Mouse (Mus musculus): ENCODE measurements at regions not wholly inside any gene's neighbourhood (a gene's known extent, or its start where the extent isn't known, plus 50 kb on each side); places are given as distances from the start of the nearest gene placed in this dataset.

DNA sequence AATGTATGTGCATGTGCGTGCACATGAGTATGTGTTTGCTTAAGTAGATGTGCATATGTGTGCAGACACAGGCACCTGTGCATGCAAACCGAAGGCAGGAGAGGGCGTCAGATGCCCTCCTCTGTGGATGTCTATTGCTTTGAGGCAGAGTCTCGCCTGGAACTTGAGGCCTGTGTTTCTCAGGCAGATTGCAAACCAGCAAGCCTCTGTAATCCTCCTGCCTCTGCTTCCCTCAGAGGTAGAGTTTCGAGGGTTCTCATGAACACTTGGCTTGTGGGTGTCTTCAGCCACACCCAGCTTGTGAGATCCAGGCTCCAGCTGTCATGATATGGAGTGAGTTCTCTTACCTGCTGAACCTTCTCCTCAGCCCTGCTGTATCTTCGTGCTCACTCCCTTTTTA lies 134.4 kb downstream of the Rchy1 start:
- in situ Hi-C loops (cut with MboI, MseI) = no loop called here

DNA sequence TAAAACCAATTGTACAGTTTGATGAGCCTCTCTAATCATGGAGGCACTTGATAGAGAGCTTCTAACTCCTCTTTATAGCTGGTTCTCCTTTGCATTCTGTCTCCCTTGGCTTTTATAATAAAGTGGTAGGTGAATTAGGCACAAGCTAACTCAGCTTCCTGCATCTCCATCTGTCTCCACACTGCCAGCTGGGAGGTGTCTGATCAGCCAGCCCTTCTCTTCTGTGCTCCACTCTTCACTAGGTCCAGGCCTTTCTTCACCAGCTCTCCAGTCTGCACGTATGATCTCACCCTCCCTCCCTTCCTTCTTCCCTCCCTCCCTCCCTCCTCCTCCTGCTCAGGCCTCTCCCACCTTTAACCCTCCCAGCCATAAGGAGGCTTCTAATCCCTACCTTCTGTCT lies 136.2 kb downstream of the Rchy1 start:
- in situ Hi-C loops (cut with MboI, MseI) = no loop called here

DNA sequence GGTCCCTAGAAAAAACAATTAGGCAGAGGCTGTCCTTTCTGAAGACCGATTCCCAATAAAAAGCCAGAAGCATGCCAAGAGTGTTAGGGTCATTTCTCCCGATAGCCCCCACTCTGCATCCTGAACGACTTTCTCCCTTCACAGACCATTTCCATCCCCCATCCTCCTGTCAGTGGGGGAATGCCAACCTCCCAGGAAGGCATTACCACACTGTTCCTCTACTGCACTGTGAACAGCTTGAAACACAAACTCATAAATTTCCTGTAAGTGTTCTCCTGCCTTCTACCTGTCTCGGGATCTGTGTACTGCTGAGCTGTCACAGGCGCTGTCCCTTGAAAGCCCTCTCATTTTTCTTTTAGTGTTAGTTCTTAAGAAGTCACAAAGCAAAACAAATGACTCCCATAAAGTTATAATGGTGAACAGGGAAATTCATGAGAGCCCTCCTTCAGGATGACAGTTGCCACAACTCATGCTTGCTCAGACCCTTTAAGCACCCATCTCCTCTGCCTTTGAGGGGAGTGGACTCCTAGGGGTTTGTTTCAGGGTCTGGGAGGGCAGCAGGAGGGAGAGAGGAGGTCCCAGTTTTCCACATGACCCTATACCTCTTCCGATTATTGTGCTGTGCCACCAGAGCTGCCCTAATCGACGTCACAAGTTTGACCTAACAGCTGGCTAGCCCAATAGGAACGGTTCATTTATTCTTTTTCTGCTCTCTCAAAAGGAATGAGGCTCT lies 139.9 kb downstream of the Rchy1 start:
- in situ Hi-C loops (cut with MboI, MseI) = no loop called here

DNA sequence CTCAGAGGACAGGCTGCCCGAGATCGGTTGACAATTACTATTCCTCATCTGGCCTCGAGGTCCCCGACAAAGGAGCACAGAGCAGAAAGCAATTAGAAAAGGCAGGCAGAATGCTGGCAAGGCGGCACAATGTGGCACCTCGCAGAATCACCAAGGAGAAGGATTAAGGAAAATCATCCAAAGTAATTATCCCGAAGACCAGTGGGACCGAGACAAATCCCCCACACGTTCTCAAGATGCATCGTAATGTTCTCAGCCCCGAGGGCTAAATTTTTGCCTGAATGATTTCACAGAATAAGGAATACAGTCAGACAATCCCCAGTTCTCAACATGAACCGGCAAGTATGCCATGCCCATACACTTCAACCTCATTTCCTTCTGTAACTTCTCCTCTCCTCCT lies 144.1 kb downstream of the Rchy1 start:
- in situ Hi-C loops (cut with MboI, MseI) = no loop called here

DNA sequence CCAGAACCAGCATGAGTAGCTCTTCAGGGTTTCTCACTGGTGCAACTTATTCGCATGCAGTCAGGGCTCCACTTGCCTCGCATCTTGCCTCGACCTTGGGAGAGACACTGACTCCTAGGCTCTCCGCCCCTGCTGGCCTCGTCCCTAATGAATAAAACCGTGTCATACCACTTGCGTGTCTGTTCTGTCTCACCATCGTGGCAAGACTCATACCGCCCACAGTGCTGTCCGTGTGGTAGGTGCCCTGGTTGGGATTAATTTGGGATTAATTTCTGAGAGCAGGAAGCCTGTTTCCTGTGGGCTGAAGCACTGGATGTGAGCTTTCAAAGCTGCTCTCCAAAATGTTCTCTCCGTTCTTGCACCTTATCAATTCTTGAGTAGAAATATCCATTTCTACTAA lies 144.7 kb downstream of the Rchy1 start:
- in situ Hi-C loops (cut with MboI, MseI) = no loop called here

DNA sequence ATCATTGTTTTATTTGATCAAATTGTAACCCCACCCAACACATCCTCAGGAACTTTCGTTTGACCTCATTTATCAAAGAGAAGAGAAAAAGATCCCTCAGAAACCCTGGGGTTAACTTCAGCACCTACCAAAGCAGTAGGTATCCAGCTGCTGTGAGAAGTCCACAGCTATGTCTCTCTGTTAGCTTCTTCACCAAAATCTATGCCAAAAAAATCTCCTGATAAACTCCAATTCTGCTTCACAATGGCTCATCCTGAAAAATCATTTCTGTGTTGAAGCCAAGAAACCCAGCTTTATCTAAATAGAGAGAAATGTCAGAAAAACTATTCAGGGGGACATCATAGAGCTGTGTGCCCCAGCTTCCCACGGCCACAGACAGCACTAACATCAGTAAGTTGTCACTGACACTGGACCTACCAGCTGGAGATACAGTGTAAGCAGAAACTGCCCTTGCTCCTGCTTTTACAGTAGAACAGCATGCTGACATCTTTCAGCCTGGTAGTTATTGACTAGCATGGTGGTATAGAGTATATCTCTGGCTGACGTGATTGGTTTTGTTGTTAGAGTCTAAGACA lies 146.4 kb downstream of the Rchy1 start:
- in situ Hi-C loops (cut with MboI, MseI) = no loop called here

DNA sequence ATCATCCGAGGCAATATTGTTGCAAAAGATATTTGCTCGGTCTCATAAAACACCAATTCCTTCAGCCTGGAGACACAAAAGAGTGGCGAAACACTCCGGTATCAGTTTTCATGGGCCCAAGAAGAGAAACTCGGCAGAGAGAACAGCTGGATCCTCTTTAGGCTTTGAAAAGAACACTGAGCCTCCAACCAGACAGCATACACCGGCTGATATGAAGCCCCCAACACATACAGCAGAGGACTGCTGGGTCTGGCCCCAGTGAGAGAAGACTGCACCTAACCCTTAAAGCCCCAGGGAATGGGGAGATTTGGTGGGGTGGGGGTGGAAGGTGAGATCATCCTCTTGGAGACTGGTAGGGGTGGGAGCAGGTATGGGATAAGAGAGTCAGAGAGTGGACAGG lies 147.9 kb downstream of the Rchy1 start:
- in situ Hi-C loops (cut with MboI, MseI) = no loop called here

DNA sequence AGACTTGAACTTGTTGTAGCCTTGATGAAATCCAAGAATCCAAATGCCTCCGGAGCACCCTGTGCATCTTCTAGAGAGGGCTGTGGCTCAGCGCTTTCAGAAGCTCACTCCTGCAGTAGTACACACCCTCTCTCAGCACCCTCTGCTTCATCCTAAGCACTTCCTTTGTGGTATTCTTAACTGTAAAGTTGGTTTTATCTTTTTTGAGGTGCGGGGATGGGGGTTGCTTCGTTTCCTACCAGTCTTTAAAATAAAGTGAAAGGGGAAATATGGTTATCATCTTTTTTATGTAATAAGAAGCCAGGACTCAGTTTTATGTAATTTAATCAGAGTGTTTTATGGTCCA lies 148.5 kb downstream of the Rchy1 start:
- in situ Hi-C loops (cut with MboI, MseI) = no loop called here

DNA sequence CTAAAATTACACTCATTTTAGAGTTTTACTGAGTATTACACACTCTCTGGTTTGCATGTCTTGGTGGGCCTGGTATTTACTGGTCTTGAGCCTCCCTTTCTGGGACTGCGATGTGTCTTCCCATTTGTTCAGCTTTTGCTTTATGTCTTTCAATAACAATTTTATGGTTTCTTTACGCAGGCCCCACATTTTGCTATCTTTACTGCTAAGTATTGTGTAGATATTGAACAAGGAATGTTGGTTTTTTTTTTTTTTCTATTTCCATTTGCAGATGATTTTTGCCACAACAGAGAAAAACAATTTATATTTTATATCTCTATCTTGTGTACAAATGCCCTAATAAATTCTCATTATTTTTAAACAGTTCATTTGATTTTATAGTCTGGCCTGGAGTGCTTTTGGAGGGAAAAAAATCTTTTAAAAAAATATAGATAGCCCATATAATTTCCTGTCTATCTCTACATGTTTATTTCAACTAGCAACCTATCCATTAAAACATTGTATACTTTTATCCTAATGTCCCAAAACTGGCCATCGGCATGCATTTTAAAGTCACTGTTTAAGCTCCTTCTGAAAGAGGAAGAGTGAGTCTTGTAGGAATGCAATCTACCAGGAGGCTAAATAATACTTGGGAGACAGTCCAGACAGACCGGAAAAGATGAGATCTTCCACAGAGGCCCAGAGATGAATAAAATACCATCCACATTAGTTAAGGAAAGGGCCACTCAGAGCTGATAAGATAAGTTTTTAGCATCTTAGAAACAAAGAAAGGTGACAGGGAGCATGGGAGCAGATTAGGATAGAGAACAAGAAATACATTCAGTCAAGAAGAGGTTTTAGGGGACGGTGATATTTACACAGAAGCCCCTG lies 149.1 kb downstream of the Rchy1 start:
- in situ Hi-C loops (cut with MboI, MseI) = no loop called here

DNA sequence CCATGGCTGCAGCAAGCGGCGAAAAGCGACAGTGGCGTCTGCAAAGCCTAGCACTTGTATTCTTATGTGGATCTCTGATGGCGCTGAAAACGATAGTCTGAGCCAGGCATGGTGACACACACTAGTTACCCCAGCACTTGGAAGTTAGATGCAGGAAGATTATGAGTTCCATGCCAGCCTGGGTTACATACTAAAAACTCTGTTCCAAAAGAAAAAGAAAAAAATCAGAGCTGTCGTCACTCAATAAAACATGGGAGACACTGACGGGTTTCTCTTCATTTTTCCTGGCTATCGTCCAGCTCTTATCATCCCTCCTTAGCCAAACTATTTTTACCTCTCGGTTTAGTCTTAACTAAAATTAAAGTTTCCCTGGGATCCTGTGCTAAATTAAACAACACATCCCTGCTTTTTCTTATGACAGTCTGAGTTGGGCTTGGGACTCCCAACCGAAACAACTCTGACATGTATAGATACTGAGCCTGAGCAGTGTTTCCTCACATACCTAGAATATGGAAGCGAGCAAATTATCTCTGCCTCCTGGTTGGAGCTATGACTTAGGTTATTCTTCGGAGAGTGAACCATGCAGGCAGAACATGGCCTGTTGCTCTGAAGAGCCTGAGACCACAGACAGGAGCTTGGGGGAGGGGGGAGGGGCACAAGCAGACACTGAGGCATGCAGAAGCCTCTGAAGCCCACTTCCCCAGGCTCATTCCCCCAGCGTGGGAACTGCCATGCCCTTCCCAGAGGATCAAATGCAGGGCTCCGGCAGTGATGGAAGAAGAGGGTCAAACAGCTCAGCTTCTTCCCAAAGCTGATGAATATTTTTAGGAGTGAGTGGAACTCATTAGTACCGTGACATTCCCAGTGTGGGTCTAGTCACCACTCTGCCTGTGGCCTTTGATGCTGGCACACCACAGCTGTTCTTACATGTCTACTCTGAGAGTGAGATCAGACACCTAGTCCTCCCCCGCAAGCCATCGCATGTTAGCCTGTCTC lies 155.5 kb downstream of the Rchy1 start:
- in situ Hi-C loops (cut with MboI, MseI) = no loop called here

DNA sequence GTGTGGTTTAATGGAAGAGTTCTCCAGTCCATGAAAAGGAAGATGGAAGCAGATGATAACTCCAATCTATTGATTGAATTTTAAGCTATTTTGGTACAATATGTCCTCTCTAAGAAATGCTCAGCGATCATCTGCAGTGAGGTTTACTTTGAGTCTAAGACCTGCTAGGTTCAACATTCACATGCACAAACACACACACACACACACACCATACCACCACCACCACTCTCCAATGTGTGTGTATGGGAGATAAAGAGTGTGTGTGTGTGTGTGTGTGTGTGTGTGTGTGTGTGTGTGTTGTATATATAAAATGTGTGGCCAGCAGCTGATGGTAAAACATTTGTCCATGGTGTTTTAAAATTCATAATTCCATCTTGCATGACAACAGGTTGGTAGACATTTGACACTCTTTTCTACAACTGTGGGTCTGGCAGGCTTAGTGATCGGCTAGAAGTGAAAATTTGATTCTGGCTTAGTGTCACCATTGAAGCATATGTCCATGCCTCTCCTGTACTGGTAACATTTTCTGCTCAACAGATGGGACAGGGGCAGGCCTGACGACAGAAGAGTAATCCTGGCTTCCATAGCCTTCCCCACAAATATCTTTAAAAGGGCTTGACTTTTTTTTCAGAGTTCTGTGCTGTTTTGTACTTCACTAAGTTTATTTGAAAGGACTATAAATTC lies 161.4 kb downstream of the Rchy1 start:
- in situ Hi-C loops (cut with MboI, MseI) = no loop called here

DNA sequence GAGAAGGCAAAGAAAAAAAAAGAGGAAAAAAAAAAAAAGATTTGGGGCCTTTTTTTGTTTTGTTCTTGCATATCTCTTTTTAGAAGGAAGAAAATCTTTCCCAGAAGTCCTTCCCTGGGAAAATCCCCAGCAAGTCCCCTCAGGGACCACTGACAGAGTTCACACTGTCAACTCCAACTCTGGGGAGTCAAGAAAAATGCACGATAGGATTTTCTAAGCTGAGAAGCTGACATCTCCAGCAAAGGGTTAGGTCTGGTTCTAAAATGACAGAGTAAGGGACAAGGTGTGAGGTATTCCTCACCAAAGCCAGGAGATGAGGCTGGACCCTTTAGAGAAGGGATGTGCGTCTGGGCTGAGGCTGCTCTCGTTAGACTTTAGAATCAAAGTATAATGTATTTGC lies 165.5 kb downstream of the Rchy1 start:
- in situ Hi-C loops (cut with MboI, MseI) = no loop called here

DNA sequence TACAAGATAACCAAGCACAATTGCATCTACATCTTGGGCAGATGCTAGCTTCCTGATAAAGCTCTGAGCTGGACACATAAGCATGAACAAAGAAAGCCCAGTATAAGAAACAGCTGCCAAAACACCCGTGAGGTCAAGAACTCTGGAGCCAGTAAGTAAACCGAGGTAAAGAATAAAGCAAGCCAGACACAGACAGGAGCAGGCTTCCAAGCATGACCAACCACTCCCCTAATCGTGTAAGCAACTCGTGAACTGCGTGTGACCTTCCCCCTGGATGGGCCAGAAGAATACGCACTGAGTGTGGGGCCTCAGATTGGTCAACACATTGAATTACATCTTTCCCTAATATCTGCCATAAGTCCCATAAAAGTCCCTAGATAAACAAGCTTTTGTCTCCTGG lies 170.1 kb downstream of the Rchy1 start:
- in situ Hi-C loops (cut with MboI, MseI) = no loop called here

DNA sequence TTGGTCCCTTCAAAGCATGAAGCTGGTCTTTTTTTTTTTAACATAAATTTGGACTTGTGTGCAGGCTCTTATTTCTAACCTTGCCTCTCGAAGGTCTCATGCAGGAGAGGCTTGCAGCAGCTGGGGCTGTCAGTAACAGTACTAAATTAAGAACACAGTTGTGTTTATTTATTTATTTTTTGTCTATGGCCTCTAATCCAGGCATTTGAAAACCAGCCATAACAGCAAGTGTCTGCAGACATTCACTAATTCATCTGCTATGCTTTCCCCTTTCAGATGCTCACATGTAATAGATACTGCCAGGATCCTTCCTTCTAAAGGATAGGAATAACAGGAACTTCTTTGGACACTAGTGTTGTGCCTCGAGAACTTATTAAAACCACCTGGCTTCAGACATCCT lies 172.5 kb downstream of the Rchy1 start:
- in situ Hi-C loops (cut with MboI, MseI) = no loop called here

DNA sequence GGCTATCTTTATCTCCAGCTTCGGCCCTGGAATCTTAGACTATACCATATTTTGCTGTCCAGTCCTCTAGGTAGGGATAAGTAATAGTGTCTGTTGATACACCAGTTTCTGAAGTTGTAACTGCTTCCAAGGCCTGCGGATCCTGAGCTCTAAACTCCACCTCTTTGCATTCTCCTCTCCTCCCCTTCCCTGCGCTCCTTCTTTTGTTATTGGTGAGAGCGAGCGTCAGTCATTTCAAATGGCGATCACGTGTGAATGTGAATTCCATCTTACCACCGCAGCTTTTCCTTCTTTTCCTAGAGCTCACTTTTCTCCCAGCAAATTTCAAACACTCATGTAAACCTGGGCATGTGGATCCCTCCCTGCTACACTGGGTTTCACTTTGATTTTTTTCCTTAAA lies 178.9 kb downstream of the Rchy1 start:
- in situ Hi-C loops (cut with MboI, MseI) = no loop called here

DNA sequence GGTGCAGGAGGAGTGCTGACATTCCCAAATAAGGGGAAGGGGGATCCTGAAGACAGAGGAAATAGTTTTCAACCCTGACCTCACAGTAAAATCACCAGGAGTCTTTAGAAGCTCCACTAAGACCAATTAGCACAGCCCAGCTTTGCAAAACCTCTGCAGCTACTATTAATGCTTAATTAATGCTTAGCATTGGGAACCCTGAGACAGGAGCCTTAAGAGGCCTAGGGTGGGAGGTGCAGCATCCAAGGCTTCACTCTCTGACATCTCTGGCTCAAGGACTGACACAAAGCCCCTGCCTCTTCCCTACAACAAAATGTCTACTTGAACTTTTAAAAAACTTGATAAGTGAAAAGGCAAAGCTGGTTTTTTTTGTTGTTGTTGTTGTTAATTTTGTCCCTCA lies 185.9 kb downstream of the Rchy1 start:
- in situ Hi-C loops (cut with MboI, MseI) = no loop called here

DNA sequence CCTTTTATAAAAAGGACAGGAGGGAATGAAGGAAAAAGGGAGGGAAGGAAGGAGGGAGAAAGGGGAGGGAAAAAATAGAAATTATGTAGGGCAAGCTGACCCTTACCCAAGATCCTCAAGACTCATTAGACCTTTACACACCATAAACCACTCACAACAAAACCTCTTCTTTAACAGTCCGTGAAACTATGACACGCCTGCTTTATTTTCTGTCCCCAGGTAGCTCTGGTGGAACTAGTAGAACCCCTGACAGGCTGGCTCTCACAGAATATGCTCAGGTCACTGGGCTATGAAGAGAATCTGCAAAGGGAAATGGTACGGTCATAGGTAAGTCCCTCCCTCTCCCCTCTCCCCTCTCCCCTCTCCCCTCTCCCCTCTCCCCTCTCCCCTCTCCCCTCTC lies 188.8 kb downstream of the Rchy1 start:
- in situ Hi-C loops (cut with MboI, MseI) = no loop called here

DNA sequence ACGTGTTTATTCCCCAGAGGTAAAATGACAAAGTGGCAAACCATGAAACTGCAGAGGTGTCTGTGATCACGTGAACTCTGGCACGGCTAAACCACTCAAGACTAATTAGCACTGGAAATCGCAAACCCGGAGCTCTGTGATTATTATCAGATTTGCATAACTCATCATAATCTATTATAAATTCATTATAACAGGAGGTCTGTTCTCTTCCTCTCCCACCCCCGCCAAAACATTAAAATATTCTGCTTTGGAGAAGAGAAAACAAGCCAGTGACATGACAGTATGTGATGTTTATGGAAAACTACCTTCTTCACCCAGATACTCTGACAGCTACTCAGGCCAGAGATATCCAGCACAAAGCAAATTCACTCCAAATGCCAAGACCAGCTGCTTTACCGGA lies 195.0 kb downstream of the Rchy1 start:
- in situ Hi-C loops (cut with MboI, MseI) = no loop called here

DNA sequence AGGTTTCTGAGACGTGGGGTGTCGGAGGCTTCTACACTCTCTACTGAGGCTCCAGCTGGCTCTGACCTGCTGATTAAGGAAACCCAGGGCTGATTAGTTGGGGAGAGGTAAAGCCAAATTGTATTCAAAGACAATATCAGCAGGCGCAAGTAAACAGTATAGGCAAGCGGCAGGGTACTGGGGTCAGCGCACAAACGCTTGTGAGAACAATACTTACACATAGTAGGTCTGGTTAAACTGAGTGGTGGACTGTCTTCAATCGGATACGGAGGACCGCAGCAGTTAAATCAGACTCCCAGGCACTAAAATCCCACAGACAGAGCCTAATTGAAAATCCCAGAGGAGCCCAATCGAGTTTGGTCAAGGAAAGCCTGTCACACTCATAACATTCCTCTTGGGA lies 195.8 kb downstream of the Rchy1 start:
- in situ Hi-C loops (cut with MboI, MseI) = no loop called here

DNA sequence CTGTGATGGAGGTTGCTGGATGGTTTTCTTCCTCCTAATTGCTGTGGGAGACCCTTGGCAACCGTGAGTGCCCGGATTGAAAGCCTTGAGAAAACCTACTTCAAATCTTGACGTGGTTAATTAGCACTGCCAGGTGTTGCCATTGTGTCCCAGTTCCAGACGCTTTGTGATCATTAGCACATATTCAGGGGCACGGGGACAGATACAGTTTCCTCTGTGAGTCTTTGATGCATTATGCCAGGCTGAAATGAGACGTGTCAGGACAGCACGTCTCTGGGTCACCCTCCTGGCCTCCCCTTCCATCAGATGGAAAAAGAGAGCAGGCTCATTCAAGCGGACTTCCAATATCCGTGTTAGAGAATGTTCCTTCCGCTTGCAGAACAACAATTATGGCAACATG lies 198.2 kb downstream of the Rchy1 start:
- in situ Hi-C loops (cut with MboI, MseI) = no loop called here

DNA sequence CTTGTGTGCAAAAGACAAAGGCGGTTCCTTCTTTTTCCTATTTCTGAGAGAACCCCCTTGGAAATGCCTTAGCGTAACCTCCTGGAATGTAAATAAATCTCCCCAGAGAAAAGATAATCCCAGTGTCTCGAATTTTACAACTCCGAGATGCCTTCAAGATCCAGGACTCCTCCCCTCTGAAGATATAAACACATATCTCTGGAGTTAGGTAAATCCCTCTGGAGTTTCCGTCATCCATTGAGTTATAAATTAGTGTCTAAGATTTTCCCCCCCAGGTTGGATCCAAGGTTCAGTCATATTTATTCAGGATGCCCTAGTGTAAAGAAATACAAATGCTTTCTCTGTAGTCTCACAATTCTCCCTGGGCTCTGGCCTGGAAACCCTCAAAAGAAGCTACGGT lies 200.3 kb downstream of the Rchy1 start:
- in situ Hi-C loops (cut with MboI, MseI) = no loop called here

All from T-helper 17 cell (primary cell).